Mouse (Mus musculus) MEL (cell line): ENCODE data around the gene E130208F15Rik. TPM values are rescaled to one million over a fixed set of nuclear protein-coding genes. Genes with fewer than 3 reads are reported as not detected.
A peak's percentile ranks its signal among the peaks of the same experiment; 100 is the strongest.

Experiments used
- DNase-seq: peaks from one replicate; pipeline ENCODE4 v3.0.0; 2011; ENCODE audit warnings: low read depth, low spot score
- H3K27ac ChIP-seq: 2 replicates; pipeline ENCODE4 v1.5.1; 2012; ENCODE audit warnings: low read depth, mild to moderate bottlenecking, control low read depth, low read length, moderate library complexity; ENCODE audit not compliant: control insufficient read depth
- H3K27me3 ChIP-seq, 2 experiments: fragments of 150-350 bp in 1 of 2; sonication (generic) in 1 of 2; 2 replicates each; pipeline ENCODE4 v1.6.1; 2012; ENCODE audit warnings: low read length in 2 of 2, mild to moderate bottlenecking in 2 of 2, improper control_type of control experiment in 1 of 2, moderate library complexity in 1 of 2; ENCODE audit not compliant: insufficient read depth in 2 of 2, control insufficient read depth in 1 of 2
- H3K36me3 ChIP-seq, 2 experiments: 2 replicates each; pipeline ENCODE4 v1.6.1; 2012 to 2014; ENCODE audit warnings: low read length in 2 of 2, improper control_type of control experiment in 1 of 2, inconsistent platforms in 1 of 2, mild to moderate bottlenecking in 1 of 2; ENCODE audit not compliant: insufficient read depth in 2 of 2, control insufficient read depth in 1 of 2
- H3K4me1 ChIP-seq, 2 experiments: fragments of 150-350 bp in 1 of 2; sonication (generic) in 1 of 2; 2 replicates each; pipeline ENCODE4 v1.6.1; 2012; ENCODE audit warnings: low read length in 2 of 2, improper control_type of control experiment in 1 of 2, mild to moderate bottlenecking in 1 of 2; ENCODE audit not compliant: insufficient read depth in 2 of 2, control insufficient read depth in 1 of 2
- H3K4me3 ChIP-seq, 2 experiments: fragments of 150-350 bp in 1 of 2; sonication (generic) in 1 of 2; 2 replicates each; pipeline ENCODE4 v1.5.1; 2012; ENCODE audit warnings: low read depth in 2 of 2, low read length in 2 of 2, mild to moderate bottlenecking in 2 of 2, moderate library complexity in 2 of 2, control low read depth in 1 of 2, improper control_type of control experiment in 1 of 2; ENCODE audit not compliant: control insufficient read depth in 1 of 2, insufficient read depth in 1 of 2
- H3K79me2 ChIP-seq: 2 replicates; pipeline ENCODE4 v1.6.1; 2012; ENCODE audit warnings: mild to moderate bottlenecking, low read length, moderate library complexity; ENCODE audit not compliant: control insufficient read depth, poor library complexity, insufficient read depth
- H3K9ac ChIP-seq: 2 replicates; pipeline ENCODE4 v1.6.1; 2012; ENCODE audit warnings: low read depth, mild to moderate bottlenecking, control low read depth, low read length, moderate library complexity; ENCODE audit not compliant: control insufficient read depth, poor library complexity, severe bottlenecking
- H3K9me3 ChIP-seq: fragments of 150-350 bp; sonication (generic); replicated peaks from 2 replicates; pipeline ENCODE4 v1.6.1; 2012; ENCODE audit warnings: mild to moderate bottlenecking, low read length, improper control_type of control experiment, moderate library complexity; ENCODE audit not compliant: insufficient read depth
- BHLHE40 ChIP-seq: IDR thresholded peaks from 2 replicates; pipeline ENCODE4 v1.6.1; 2012; ENCODE audit warnings: low read depth, mild to moderate bottlenecking, inconsistent platforms, low read length, improper control_type of control experiment, borderline replicate concordance
- CHD1 ChIP-seq: IDR thresholded peaks from 2 replicates; pipeline ENCODE4 v1.6.1; 2012; ENCODE audit warnings: low read depth, mild to moderate bottlenecking, inconsistent platforms, low read length, improper control_type of control experiment
- E2F4 ChIP-seq: IDR thresholded peaks from 2 replicates; pipeline ENCODE4 v1.6.1; 2011; ENCODE audit warnings: low read depth, low read length, improper control_type of control experiment, borderline replicate concordance
- ELF1 ChIP-seq: IDR thresholded peaks from 2 replicates; pipeline ENCODE4 v1.6.1; 2014; ENCODE audit warnings: low read depth, mild to moderate bottlenecking, inconsistent platforms, low read length, improper control_type of control experiment, moderate library complexity
- EP300 ChIP-seq, 2 experiments: IDR thresholded peaks; 2 replicates each; pipeline ENCODE4 v1.6.1; 2011; ENCODE audit warnings: improper control_type of control experiment in 2 of 2, low read length in 2 of 2, low read depth in 1 of 2, mild to moderate bottlenecking in 1 of 2
- ETS1 ChIP-seq: IDR thresholded peaks from 2 replicates; pipeline ENCODE4 v1.6.1; 2012; ENCODE audit warnings: low read depth, mild to moderate bottlenecking, inconsistent platforms, low read length, improper control_type of control experiment, moderate library complexity
- GABPA ChIP-seq: IDR thresholded peaks from 2 replicates; pipeline ENCODE4 v1.6.1; 2012; ENCODE audit warnings: low read depth, mild to moderate bottlenecking, inconsistent platforms, low read length, improper control_type of control experiment, moderate library complexity
- HCFC1 ChIP-seq: IDR thresholded peaks from 2 replicates; pipeline ENCODE4 v1.6.1; 2012; ENCODE audit warnings: low read depth, mild to moderate bottlenecking, inconsistent platforms, low read length, improper control_type of control experiment, moderate library complexity
- JUND ChIP-seq: IDR thresholded peaks from 2 replicates; pipeline ENCODE4 v1.6.1; 2011; ENCODE audit warnings: low read depth, mild to moderate bottlenecking, improper control_type of control experiment, low read length
- KAT2A ChIP-seq: conservative IDR thresholded peaks from 2 replicates; pipeline ENCODE4 v1.6.1; 2012; ENCODE audit warnings: low read depth, low read length, improper control_type of control experiment, inconsistent platforms
- MAX ChIP-seq: IDR thresholded peaks from 2 replicates; pipeline ENCODE4 v1.6.1; 2011; ENCODE audit warnings: low read length, improper control_type of control experiment
- MAZ ChIP-seq: IDR thresholded peaks from 2 replicates; pipeline ENCODE4 v1.6.1; 2012; ENCODE audit warnings: low read depth, mild to moderate bottlenecking, inconsistent platforms, low read length, improper control_type of control experiment
- MEF2A ChIP-seq: IDR thresholded peaks from 2 replicates; pipeline ENCODE4 v1.6.1; 2014; ENCODE audit warnings: low read depth, mild to moderate bottlenecking, inconsistent platforms, low read length, improper control_type of control experiment; ENCODE audit not compliant: poor library complexity, insufficient replicate concordance, severe bottlenecking; ENCODE audit errors: extremely low read depth
- MXI1 ChIP-seq: IDR thresholded peaks from 2 replicates; pipeline ENCODE4 v1.6.1; 2011; ENCODE audit warnings: mild to moderate bottlenecking, low read depth, low read length, improper control_type of control experiment
- MYB ChIP-seq: IDR thresholded peaks from 2 replicates; pipeline ENCODE4 v1.6.1; 2011; ENCODE audit warnings: mild to moderate bottlenecking, low read depth, low read length, improper control_type of control experiment
- MYC ChIP-seq: IDR thresholded peaks from 2 replicates; pipeline ENCODE4 v1.6.1; 2011; ENCODE audit warnings: low read depth, mild to moderate bottlenecking, low read length, improper control_type of control experiment, moderate library complexity
- NELFE ChIP-seq: IDR thresholded peaks from 2 replicates; pipeline ENCODE4 v1.6.1; 2011; ENCODE audit warnings: low read depth, low read length, improper control_type of control experiment
- NRF1 ChIP-seq: IDR thresholded peaks from 2 replicates; pipeline ENCODE4 v1.6.1; 2014; ENCODE audit warnings: low read depth, mild to moderate bottlenecking, inconsistent platforms, low read length, improper control_type of control experiment, moderate library complexity; ENCODE audit not compliant: poor library complexity, insufficient read depth, severe bottlenecking
- POLR2AphosphoS2 ChIP-seq: IDR thresholded peaks from 2 replicates; pipeline ENCODE4 v1.6.1; 2011; ENCODE audit warnings: low read length, improper control_type of control experiment
- RAD21 ChIP-seq: IDR thresholded peaks from 2 replicates; pipeline ENCODE4 v1.6.1; 2011; ENCODE audit warnings: mild to moderate bottlenecking, low read depth, low read length, improper control_type of control experiment
- RCOR1 ChIP-seq: IDR thresholded peaks from 2 replicates; pipeline ENCODE4 v1.6.1; 2012; ENCODE audit warnings: low read depth, mild to moderate bottlenecking, inconsistent platforms, low read length, improper control_type of control experiment
- SIN3A ChIP-seq: IDR thresholded peaks from 2 replicates; pipeline ENCODE4 v1.6.1; 2012; ENCODE audit warnings: low read length, improper control_type of control experiment, inconsistent platforms
- TAL1 ChIP-seq: IDR thresholded peaks from 2 replicates; pipeline ENCODE4 v1.6.1; 2012; ENCODE audit warnings: mild to moderate bottlenecking, inconsistent platforms, low read length, moderate library complexity, mixed read lengths
- TBP ChIP-seq: IDR thresholded peaks from 2 replicates; pipeline ENCODE4 v1.8.0; 2011; ENCODE audit warnings: low read depth, low read length, improper control_type of control experiment
- TCF12 ChIP-seq: IDR thresholded peaks from 2 replicates; pipeline ENCODE4 v1.6.1; 2014; ENCODE audit warnings: low read depth, mild to moderate bottlenecking, inconsistent platforms, low read length, improper control_type of control experiment, moderate library complexity
- USF1 ChIP-seq: IDR thresholded peaks from 2 replicates; pipeline ENCODE4 v1.6.1; 2014; ENCODE audit warnings: low read depth, mild to moderate bottlenecking, inconsistent platforms, low read length, improper control_type of control experiment, moderate library complexity
- ZKSCAN1 ChIP-seq: IDR thresholded peaks from 2 replicates; pipeline ENCODE4 v1.6.1; 2012; ENCODE audit warnings: low read depth, mild to moderate bottlenecking, inconsistent platforms, low read length, improper control_type of control experiment, moderate library complexity
- ZMIZ1 ChIP-seq: IDR thresholded peaks from 2 replicates; pipeline ENCODE4 v1.6.1; 2012; ENCODE audit warnings: low read depth, mild to moderate bottlenecking, inconsistent platforms, low read length, improper control_type of control experiment, moderate library complexity
- ZNF384 ChIP-seq: IDR thresholded peaks from 2 replicates; pipeline ENCODE4 v1.6.1; 2012; ENCODE audit warnings: low read depth, mild to moderate bottlenecking, inconsistent platforms, low read length, improper control_type of control experiment
- polyA plus RNA-seq, 2 experiments: library from polyadenylated mRNA; stranded (reverse) in 1 of 2; unstranded in 1 of 2; fragments of >175 nt in 1 of 2; fragments of >200 nt in 1 of 2; gene quantifications; 2 replicates each; pipeline versions ENCODE4 v1.2.1 to v1.2.4; 2012; ENCODE audit warnings: low replicate concordance in 2 of 2, low read depth in 1 of 2; ENCODE audit not compliant: insufficient read length in 2 of 2, insufficient read depth in 1 of 2, missing spikeins in 1 of 2
- total RNA-seq: library from RNA; depleted of rRNA; stranded (reverse); fragments of 300-350 nt; gene quantifications from 2 replicates; pipeline ENCODE4 v1.2.3, GENCODE M21; 2012

Gene E130208F15Rik
- total and polyA plus RNA-seq, 3 experiments = 0.96 to 3.2 TPM; not detected in 1

GRCm38 (mm10) chr7:30281522-30281921 is 40.0 kb upstream of the E130208F15Rik start:
- Histone ChIP-seq H3K27ac (peak overlapping the region; percentile 96), H3K9me3 (no peaks in the 10 kb centered on the region), H3K27me3 (no peaks in the 10 kb centered on the region), H3K36me3 (peaks cover 0 to 11% of the 10 kb centered on the region in 2 experiments; a peak in 2 of 4 replicates), H3K4me3 (peak overlapping the region; percentile 71 to 80), H3K4me1 (peaks cover 0 to 8% of the 10 kb centered on the region in 2 experiments; a peak in 1 of 4 replicates), H3K79me2 (peaks cover 10% of the 10 kb centered on the region), H3K9ac (peak overlapping the region; percentile 71)
- TF ChIP-seq RCOR1 (no peak), CHD1 (no peak), E2F4 (no peak), BHLHE40 (no peak), ZNF384 (no peak), HCFC1 (no peak), KAT2A (no peak), TAL1 (no peak), MYC (0 out of 2 replicates have a peak, but pooled peaks have one; percentile 54), MAX (no peak), ELF1 (0 out of 2 replicates have a peak, but pooled peaks have one; percentile 1), TBP (peak; percentile 74; the same call in 1 of the 2 replicates), ZMIZ1 (no peak), NELFE (no peak), ZKSCAN1 (no peak), GABPA (no peak), MXI1 (no peak), JUND (no peak), MEF2A (no peak), MAZ (no peak), TCF12 (no peak), ETS1 (0 out of 2 replicates have a peak, but pooled peaks have one; percentile 4)
- DNase-seq = peak; percentile 68

DNA sequence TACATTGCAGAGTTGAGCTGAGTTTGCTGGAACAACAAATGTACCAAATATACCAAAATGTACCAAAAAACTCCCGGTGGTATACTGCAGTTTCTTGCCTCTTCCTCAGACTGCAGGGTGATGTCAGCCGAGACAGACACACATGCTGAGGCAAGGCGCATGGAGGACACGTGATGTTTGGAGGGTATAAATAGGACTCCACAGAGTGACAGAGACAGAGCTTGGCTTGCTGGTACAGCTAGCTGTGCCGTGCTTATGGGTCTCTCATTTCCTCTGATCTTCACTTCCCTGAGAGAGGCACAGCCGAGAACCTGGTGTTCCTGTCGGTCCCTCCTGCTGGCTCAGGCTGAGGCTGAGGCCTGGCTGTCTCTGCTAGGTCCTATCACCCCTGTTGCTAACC is 38.8 kb upstream of the E130208F15Rik start:
- DNase-seq = no peak
- H3K27ac ChIP-seq = no peak overlapping the region

More for the DNA sequence above, 38.8 kb upstream of the E130208F15Rik start:
- no peaks in the 10 kb centered on the region for H3K27me3 ChIP-seq
- peaks cover 0 to 8% of the 10 kb centered on the region in 2 experiments; a peak in 1 of 4 replicates for H3K4me1 ChIP-seq
- TF ChIP-seq POLR2AphosphoS2 (no peak), RAD21 (no peak), KAT2A (no peak), GABPA (no peak), SIN3A (no peak), ZKSCAN1 (no peak), ETS1 (no peak), MYB (no peak), MXI1 (no peak), NRF1 (no peak), ZNF384 (no peak), USF1 (no peak), EP300 (IDR thresholded peaks at IDR 0.05; ENCODE audit: low read depth in 1 of 2, low read length in 2 of 2) (no peak), JUND (no peak)
- H3K4me3 ChIP-seq = no peak overlapping the region
- H3K36me3 ChIP-seq = peaks cover 0 to 11% of the 10 kb centered on the region in 2 experiments; a peak in 2 of 4 replicates
- no peak overlapping the region for H3K9ac ChIP-seq
- no peaks in the 10 kb centered on the region for H3K9me3 ChIP-seq
- H3K79me2 ChIP-seq = peaks cover 10% of the 10 kb centered on the region
